Mouse (Mus musculus) intestine, embryonic 16.5 days (tissue): ENCODE results near the gene Mex3b. TPM values are rescaled to one million over a fixed set of nuclear protein-coding genes. Genes with fewer than 3 reads are reported as not detected.

Source experiments
- ATAC-seq: fragments of 200-750 bp; cut with Nextera tagmentation; 2 replicates; pipeline ENCODE4 v1.8.0; 2017; ENCODE audit warnings: moderate TSS enrichment, moderate library complexity
- H3K27ac ChIP-seq: fragments of 300-500 bp; sonication (generic); 2 replicates; pipeline ENCODE4 v1.5.1; 2014; ENCODE audit warnings: mild to moderate bottlenecking, low read length
- H3K27me3 ChIP-seq: fragments of 300-500 bp; sonication (generic); replicated peaks from 2 replicates; pipeline ENCODE4 v1.6.1; 2014; ENCODE audit warnings: low read length, control low read depth, mixed read lengths; ENCODE audit not compliant: control insufficient read depth, insufficient read depth
- H3K36me3 ChIP-seq: fragments of 300-500 bp; sonication (generic); 2 replicates; pipeline ENCODE4 v1.6.1; 2014; ENCODE audit warnings: low read length, control low read depth; ENCODE audit not compliant: control insufficient read depth, insufficient read depth
- H3K4me1 ChIP-seq: fragments of 300-500 bp; sonication (generic); 2 replicates; pipeline ENCODE4 v1.6.1; 2014; ENCODE audit warnings: low read length, control low read depth, mixed read lengths; ENCODE audit not compliant: control insufficient read depth, insufficient read depth
- H3K4me2 ChIP-seq: fragments of 300-500 bp; sonication (generic); 2 replicates; pipeline ENCODE4 v1.6.1; 2014; ENCODE audit warnings: low read depth, low read length, control low read depth
- H3K4me3 ChIP-seq: fragments of 300-500 bp; sonication (generic); 2 replicates; pipeline ENCODE4 v1.5.1; 2014; ENCODE audit warnings: mild to moderate bottlenecking, low read length
- H3K9ac ChIP-seq: fragments of 300-500 bp; sonication (generic); 2 replicates; pipeline ENCODE4 v1.6.1; 2014; ENCODE audit warnings: low read depth, low read length
- H3K9me3 ChIP-seq: fragments of 300-500 bp; sonication (generic); 2 replicates; pipeline ENCODE4 v1.6.1; 2016; ENCODE audit warnings: low read length, control low read depth; ENCODE audit not compliant: control insufficient read depth
- WGBS: fragments of 180-500 bp; shearing (Covaris S2); extraction: QIAGEN DNeasy Blood & Tissue Kit; methylation state at CpG from one replicate; pipeline ENCODE4 v1.1.7; 2014; 5-methylcytosine and 5-hydroxymethylcytosine counted together
- polyA plus RNA-seq: library from polyadenylated mRNA; unstranded; fragments of >200 nt; fragmentation: Nextera tagmentation; extraction: Ambion mirVana; gene quantifications from 2 replicates; pipeline ENCODE4 v1.2.1, GENCODE M21; 2015

The Mex3b gene
- 4.8 TPM in 2 replicates for polyA plus RNA-seq

DNA sequence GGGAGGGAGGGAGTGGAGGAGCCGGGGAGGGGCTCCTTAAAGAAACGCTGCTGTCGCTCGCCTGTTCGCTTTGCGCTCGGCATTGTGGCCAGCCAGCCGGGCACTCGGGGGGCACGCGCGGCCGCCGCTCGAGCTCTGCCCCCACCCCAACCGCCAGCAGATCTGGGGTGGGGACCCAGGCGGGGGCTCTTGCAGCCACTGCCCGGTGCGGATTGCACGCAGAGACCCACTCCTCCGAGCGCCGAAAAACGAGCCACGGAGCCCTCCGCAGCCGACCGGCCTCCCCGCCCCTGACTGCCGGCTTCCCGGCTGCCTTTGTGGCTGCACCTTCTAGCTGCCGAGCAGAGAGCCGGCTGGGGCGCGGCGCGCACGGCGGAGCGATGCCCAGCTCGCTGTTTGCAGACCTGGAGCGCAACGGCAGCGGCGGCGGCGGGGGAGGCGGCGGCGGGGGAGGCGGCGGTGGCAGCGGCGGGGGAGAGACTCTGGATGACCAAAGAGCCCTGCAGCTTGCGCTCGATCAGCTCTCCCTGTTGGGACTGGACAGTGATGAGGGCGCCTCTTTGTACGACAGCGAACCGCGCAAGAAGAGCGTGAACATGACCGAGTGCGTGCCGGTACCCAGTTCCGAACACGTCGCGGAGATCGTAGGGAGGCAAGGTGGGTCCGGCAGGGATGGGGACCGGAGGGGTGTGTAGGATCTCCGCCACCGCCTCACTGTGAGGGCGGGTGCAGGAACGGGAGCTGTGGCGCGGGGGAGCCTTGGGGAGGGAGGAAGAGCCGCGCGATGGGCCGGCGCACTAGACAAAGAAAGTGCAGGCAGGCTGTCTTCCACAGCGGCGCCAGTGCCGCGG, at the start of gene Mex3b:
Gene Mex3b (plus strand): TSS at position 63 of the 851 bp plus-strand sequence.
- Histone ChIP-seq H3K4me2 (peak within 1 kb of the TSS; percentile 95), H3K27ac (peak within 1 kb of the TSS; percentile 93), H3K9ac (peak within 1 kb of the TSS; percentile 81), H3K9me3 (no peaks in the 10 kb centered on the region), H3K4me3 (peak within 1 kb of the TSS; percentile 80), H3K27me3 (no peaks in the 10 kb centered on the region; the same call in 1 of the 2 replicates), H3K36me3 (no peaks in the 10 kb centered on the region), H3K4me1 (peaks cover 21% of the 10 kb centered on the region)
- peak; percentile 14 for ATAC-seq
- WGBS: under 1% methylated on average over 84 of the region's 87 CpGs

GRCm38 (mm10) chr7:82819541-82819940, 47.6 kb upstream of the Mex3b start:
- Histone ChIP-seq H3K27ac (no peak overlapping the region), H3K9ac (no peak overlapping the region), H3K4me2 (no peak overlapping the region), H3K9me3 (no peaks in the 10 kb centered on the region), H3K27me3 (no peaks in the 10 kb centered on the region), H3K4me3 (no peak overlapping the region), H3K4me1 (no peaks in the 10 kb centered on the region), H3K36me3 (no peaks in the 10 kb centered on the region)
- ATAC-seq: no peak
- 94% methylated on average over 7 of the region's 7 CpGs for WGBS

GRCm38 (mm10) chr7:82820661-82821060, 46.5 kb upstream of the Mex3b start:
- Histone ChIP-seq H3K4me2 (no peak overlapping the region), H3K9ac (no peak overlapping the region), H3K9me3 (no peaks in the 10 kb centered on the region), H3K4me1 (no peaks in the 10 kb centered on the region), H3K4me3 (no peak overlapping the region), H3K27ac (no peak overlapping the region), H3K27me3 (no peaks in the 10 kb centered on the region), H3K36me3 (no peaks in the 10 kb centered on the region)
- WGBS: 57% methylated on average over 4 of the region's 4 CpGs
- no peak for ATAC-seq

GRCm38 (mm10) chr7:82821501-82821900, 45.6 kb upstream of the Mex3b start:
- WGBS: 85% methylated on average over 3 of the region's 3 CpGs
- ATAC-seq: no peak
- H3K9me3 ChIP-seq: no peaks in the 10 kb centered on the region

DNA sequence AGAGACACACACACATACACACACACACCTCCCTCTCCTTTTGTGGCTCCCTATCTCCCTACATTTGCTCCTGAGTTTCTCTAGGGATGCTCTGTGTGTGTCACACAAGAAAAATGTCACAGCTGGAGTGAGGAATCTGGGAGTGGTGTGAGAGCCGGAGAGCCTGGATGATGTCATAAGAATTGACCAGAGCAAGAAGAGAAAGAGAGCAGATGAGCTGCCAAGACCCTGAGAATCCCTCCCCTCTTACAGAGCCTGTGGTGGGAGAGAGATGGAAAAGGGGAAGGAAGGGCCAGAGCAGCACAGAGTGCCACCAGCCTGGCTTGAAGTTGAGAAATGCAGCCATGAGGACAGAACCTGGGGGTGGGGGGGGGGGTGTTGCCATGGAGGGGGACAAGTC, 44.6 kb upstream of the Mex3b start:
- Histone ChIP-seq H3K9ac (no peak overlapping the region), H3K36me3 (no peaks in the 10 kb centered on the region), H3K4me3 (no peak overlapping the region), H3K9me3 (no peaks in the 10 kb centered on the region), H3K27me3 (no peaks in the 10 kb centered on the region), H3K27ac (no peak overlapping the region), H3K4me2 (no peak overlapping the region), H3K4me1 (no peaks in the 10 kb centered on the region)
- ATAC-seq: peak; percentile 42; the same call in 1 of the 2 replicates
- 29% methylated on average over 1 of the region's 1 CpGs for WGBS

More at GRCm38 (mm10) chr7:82821501-82821900, 45.6 kb upstream of the Mex3b start:
- no peak overlapping the region for H3K9ac ChIP-seq
- no peaks in the 10 kb centered on the region for H3K36me3 ChIP-seq
- H3K4me1 ChIP-seq: no peaks in the 10 kb centered on the region
- no peaks in the 10 kb centered on the region for H3K27me3 ChIP-seq
- no peak overlapping the region for H3K4me3 ChIP-seq
- no peak overlapping the region for H3K27ac ChIP-seq
- no peak overlapping the region for H3K4me2 ChIP-seq

GRCm38 (mm10) chr7:82828193-82828592, 38.9 kb upstream of the Mex3b start:
- no peak for ATAC-seq
- Histone ChIP-seq H3K27me3 (no peaks in the 10 kb centered on the region), H3K4me3 (no peak overlapping the region), H3K27ac (no peak overlapping the region), H3K9me3 (no peaks in the 10 kb centered on the region), H3K9ac (no peak overlapping the region), H3K4me2 (no peak overlapping the region), H3K4me1 (no peaks in the 10 kb centered on the region), H3K36me3 (no peaks in the 10 kb centered on the region)
- WGBS: 72% methylated on average over 2 of the region's 2 CpGs

- Histone ChIP-seq H3K4me1 (no peaks in the 10 kb centered on the region), H3K27ac (no peak overlapping the region), H3K27me3 (no peaks in the 10 kb centered on the region), H3K36me3 (no peaks in the 10 kb centered on the region), H3K9ac (no peak overlapping the region), H3K9me3 (no peaks in the 10 kb centered on the region), H3K4me3 (no peak overlapping the region), H3K4me2 (no peak overlapping the region)
- WGBS: 67% methylated on average over 3 of the region's 3 CpGs
- no peak for ATAC-seq
Observed at GRCm38 (mm10) chr7:82829516-82829915, 37.6 kb upstream of the Mex3b start.

- no peak overlapping the region for H3K4me2 ChIP-seq
- 60% methylated on average over 4 of the region's 4 CpGs for WGBS
- ATAC-seq: no peak
- no peak overlapping the region for H3K27ac ChIP-seq
- H3K4me1 ChIP-seq: 0 out of 2 replicates have a peak, but pooled peaks cover 3% of the 10 kb centered on the region
- no peaks in the 10 kb centered on the region for H3K27me3 ChIP-seq
- H3K36me3 ChIP-seq: no peaks in the 10 kb centered on the region
- H3K9me3 ChIP-seq: no peaks in the 10 kb centered on the region
- no peak overlapping the region for H3K9ac ChIP-seq
- no peak overlapping the region for H3K4me3 ChIP-seq
Observed at GRCm38 (mm10) chr7:82834471-82834870, 32.7 kb upstream of the Mex3b start.

DNA sequence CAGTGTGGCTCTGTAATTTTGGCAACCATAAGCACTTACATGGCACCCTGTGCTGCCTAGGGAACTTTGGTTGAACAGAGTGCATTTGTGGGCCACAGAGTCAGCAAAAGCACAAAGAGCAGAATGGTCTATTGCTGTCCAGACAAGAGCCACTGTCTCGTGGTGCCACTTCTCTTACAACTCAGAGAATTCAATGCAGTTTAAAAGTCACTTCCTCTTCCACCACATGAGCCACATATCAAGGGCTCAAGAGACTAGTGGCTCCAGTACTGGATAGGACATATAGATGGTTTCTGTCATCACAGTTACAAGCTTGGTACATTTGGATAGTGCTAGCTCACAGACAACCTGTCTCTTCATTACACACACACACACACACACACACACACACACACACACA, 28.7 kb upstream of the Mex3b start:
- Histone ChIP-seq H3K36me3 (no peaks in the 10 kb centered on the region), H3K27ac (no peak overlapping the region), H3K4me2 (no peak overlapping the region), H3K9me3 (no peaks in the 10 kb centered on the region), H3K9ac (no peak overlapping the region), H3K27me3 (no peaks in the 10 kb centered on the region), H3K4me3 (no peak overlapping the region), H3K4me1 (0 out of 2 replicates have a peak, but pooled peaks cover 5% of the 10 kb centered on the region)
- WGBS: 34% methylated on average over 1 of the region's 1 CpGs
- no peak for ATAC-seq
